Mouse (Mus musculus) neural tube, embryonic 15.5 days (tissue): ENCODE data around the gene Syndig1l. TPM values are rescaled to one million over a fixed set of nuclear protein-coding genes. Genes with fewer than 3 reads are reported as not detected.
A peak's percentile ranks its signal among the peaks of the same experiment; 100 is the strongest.

Source experiments
- ATAC-seq: fragments of 200-750 bp; cut with Nextera tagmentation; 2 replicates; pipeline ENCODE4 v1.8.0; 2017; ENCODE audit warnings: mild to moderate bottlenecking, moderate TSS enrichment, moderate library complexity; ENCODE audit not compliant: low FRiP score
- H3K27ac ChIP-seq: fragments of 300-500 bp; sonication (generic); replicated peaks from 2 replicates; pipeline ENCODE4 v1.5.1; 2015; ENCODE audit warnings: mild to moderate bottlenecking, inconsistent platforms
- H3K27me3 ChIP-seq: fragments of 300-500 bp; sonication (generic); replicated peaks from 2 replicates; pipeline ENCODE4 v1.6.1; 2015; ENCODE audit warnings: inconsistent platforms
- H3K36me3 ChIP-seq: fragments of 300-500 bp; sonication (generic); 2 replicates; pipeline ENCODE4 v1.6.1; 2015; ENCODE audit warnings: inconsistent platforms
- H3K4me1 ChIP-seq: fragments of 300-500 bp; sonication (generic); 2 replicates; pipeline ENCODE4 v1.6.1; 2015; ENCODE audit warnings: inconsistent platforms
- H3K4me2 ChIP-seq: fragments of 300-500 bp; sonication (generic); 2 replicates; pipeline ENCODE4 v1.6.1; 2015; ENCODE audit warnings: inconsistent platforms, mild to moderate bottlenecking, moderate library complexity
- H3K4me3 ChIP-seq: fragments of 300-500 bp; sonication (generic); replicated peaks from 2 replicates; pipeline ENCODE4 v1.5.1; 2015; ENCODE audit warnings: mild to moderate bottlenecking, inconsistent platforms
- H3K9ac ChIP-seq: fragments of 300-500 bp; sonication (generic); replicated peaks from 2 replicates; pipeline ENCODE4 v1.6.1; 2015; ENCODE audit warnings: mild to moderate bottlenecking, inconsistent platforms
- H3K9me3 ChIP-seq: fragments of 300-500 bp; sonication (generic); replicated peaks from 2 replicates; pipeline ENCODE4 v1.6.1; 2016; ENCODE audit warnings: inconsistent platforms
- WGBS: fragments of 180-500 bp; shearing (Covaris S2); methylation state at CpG from one replicate; pipeline ENCODE4 v1.1.7; 2015; ENCODE audit warnings: mixed read lengths; 5-methylcytosine and 5-hydroxymethylcytosine counted together
- polyA plus RNA-seq: library from polyadenylated mRNA; unstranded; fragments of >200 nt; fragmentation: Nextera tagmentation; extraction: Ambion mirVana; gene quantifications from 2 replicates; pipeline ENCODE4 v1.2.1, GENCODE M21; 2015

Gene Syndig1l
- polyA plus RNA-seq, 1 experiment from 2014 or later = 10.2 TPM

- 41% methylated on average over 14 of the region's 14 CpGs for WGBS
- Histone ChIP-seq H3K4me2 (no peak overlapping the region), H3K27ac (no peak overlapping the region), H3K27me3 (no peaks in the 10 kb centered on the region), H3K4me1 (0 out of 2 replicates have a peak, but pooled peaks cover 3% of the 10 kb centered on the region), H3K9ac (no peak overlapping the region), H3K36me3 (no peaks in the 10 kb centered on the region), H3K4me3 (no peak overlapping the region), H3K9me3 (no peaks in the 10 kb centered on the region)
- no peak for ATAC-seq
These were observed 11.3 kb upstream of the Syndig1l start for GRCm38 (mm10) chr12:84709842-84710439.

DNA sequence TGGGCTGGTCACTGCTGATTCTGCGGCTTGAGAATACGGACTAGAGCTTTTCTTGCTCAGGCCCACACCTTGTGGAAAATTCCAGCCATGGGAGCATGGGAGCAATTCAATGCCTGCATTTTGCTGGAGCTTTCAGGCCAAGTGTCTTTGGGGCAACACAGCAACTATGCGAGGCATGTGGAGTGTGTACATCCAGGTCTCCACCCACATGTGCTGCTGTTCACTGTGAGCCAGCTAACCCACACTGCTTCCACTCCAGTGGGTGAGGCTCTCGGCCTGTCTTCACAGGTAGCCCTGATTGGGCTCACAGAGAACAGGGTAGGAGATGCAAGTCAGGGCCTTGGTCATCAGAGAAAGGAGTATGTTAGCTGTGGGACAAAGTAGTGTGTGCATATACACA is 9.2 kb upstream of the Syndig1l start:
- no peak for ATAC-seq
- H3K27me3 ChIP-seq = no peaks in the 10 kb centered on the region
- no peak overlapping the region for H3K9ac ChIP-seq
- H3K9me3 ChIP-seq = no peaks in the 10 kb centered on the region
- H3K27ac ChIP-seq = no peak overlapping the region
- no peaks in the 10 kb centered on the region for H3K36me3 ChIP-seq
- peaks cover 5% of the 10 kb centered on the region for H3K4me1 ChIP-seq
- H3K4me2 ChIP-seq = no peak overlapping the region
- H3K4me3 ChIP-seq = no peak overlapping the region
- WGBS = 92% methylated on average over 4 of the region's 4 CpGs

DNA sequence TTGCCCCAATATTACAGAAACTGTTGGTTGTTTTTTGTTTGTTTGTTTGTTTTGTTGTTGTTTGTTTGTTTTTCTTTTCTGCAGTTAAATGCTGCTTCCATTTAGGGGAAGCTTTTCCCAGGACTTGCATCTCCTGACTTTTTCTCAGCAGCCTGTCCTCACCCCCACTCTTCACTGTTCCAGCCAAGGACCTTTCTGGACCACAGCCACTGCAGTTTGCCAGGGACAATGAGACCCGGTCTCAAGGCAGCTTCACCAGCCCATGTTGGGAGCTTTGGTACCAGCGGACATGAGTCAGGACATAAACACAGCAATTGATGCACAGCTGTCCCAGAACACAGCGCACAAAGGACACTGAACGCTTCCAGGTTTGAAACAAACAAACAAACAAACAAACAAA is 8.3 kb upstream of the Syndig1l start:
- ATAC-seq = no peak
- Histone ChIP-seq H3K4me1 (peaks cover 14% of the 10 kb centered on the region), H3K9ac (no peak overlapping the region), H3K4me2 (no peak overlapping the region), H3K27ac (no peak overlapping the region), H3K4me3 (no peak overlapping the region), H3K9me3 (no peaks in the 10 kb centered on the region), H3K36me3 (no peaks in the 10 kb centered on the region), H3K27me3 (no peaks in the 10 kb centered on the region)
- 79% methylated on average over 4 of the region's 4 CpGs for WGBS

DNA sequence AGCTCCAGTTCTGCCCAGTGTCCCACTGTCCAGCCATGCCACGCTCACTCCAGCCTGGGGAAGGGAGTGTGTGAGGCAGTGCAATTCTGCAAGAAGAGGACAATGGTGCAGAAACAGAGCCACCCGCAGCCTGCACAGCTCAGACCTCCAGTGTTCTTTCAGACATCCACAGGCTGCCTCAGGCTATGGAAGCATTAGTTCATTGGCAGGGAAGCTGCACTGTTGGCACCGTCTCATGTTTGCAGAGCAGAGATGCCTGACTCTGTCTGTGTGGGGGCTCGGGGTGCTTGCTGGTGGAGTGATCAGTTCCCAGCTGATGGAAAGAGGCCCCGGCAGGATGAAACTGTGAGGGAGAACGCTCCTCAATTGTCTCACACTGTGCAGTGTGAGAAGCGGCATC is 4.0 kb upstream of the Syndig1l start:
- no peaks in the 10 kb centered on the region for H3K9me3 ChIP-seq
- WGBS = 46% methylated on average over 7 of the region's 7 CpGs
- peak; percentile 53 for ATAC-seq
- H3K9ac ChIP-seq = no peak overlapping the region
- H3K4me1 ChIP-seq = peaks cover 24% of the 10 kb centered on the region
- no peak overlapping the region for H3K4me3 ChIP-seq
- peaks cover 13% of the 10 kb centered on the region for H3K27me3 ChIP-seq
- no peaks in the 10 kb centered on the region for H3K36me3 ChIP-seq
- H3K27ac ChIP-seq = peak overlapping the region; percentile 56
- H3K4me2 ChIP-seq = no peak overlapping the region

GRCm38 (mm10) chr12:84692141-84692540 is 6.5 kb downstream of the Syndig1l start:
- no peak for ATAC-seq
- H3K9ac ChIP-seq = no peak overlapping the region
- WGBS = 80% methylated on average over 6 of the region's 6 CpGs

DNA sequence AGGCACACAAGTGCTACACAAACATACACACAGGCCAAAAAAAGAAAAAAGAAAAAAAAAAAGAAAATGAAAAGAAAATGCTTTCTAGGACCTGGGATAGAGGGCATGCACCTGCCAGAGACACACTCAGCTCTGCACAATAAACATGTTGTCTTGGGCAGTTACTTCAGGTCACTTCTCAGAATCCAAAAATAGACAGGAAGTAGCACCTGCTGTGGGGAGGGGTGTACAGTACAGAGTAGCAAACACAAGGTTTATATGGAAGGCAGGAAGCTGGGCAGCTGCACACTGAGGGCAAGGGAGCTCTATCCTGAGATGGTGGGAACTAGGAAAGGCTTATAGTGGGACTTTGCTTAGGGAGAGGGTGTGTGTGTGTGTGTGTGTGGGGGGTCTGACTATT is 7.3 kb downstream of the Syndig1l start:
- Histone ChIP-seq H3K27me3 (0 out of 2 replicates have a peak, but pooled peaks cover 6% of the 10 kb centered on the region), H3K4me2 (no peak overlapping the region), H3K9me3 (no peaks in the 10 kb centered on the region), H3K36me3 (no peaks in the 10 kb centered on the region), H3K4me1 (peaks cover 5% of the 10 kb centered on the region; the same call in 1 of the 2 replicates), H3K4me3 (no peak overlapping the region), H3K27ac (no peak overlapping the region), H3K9ac (no peak overlapping the region)
- no peak for ATAC-seq

More at GRCm38 (mm10) chr12:84692141-84692540, 6.5 kb downstream of the Syndig1l start:
- Histone ChIP-seq H3K36me3 (no peaks in the 10 kb centered on the region), H3K4me3 (no peak overlapping the region), H3K27me3 (peaks cover 7% of the 10 kb centered on the region), H3K4me1 (0 out of 2 replicates have a peak, but pooled peaks cover 2% of the 10 kb centered on the region), H3K27ac (no peak overlapping the region), H3K4me2 (no peak overlapping the region), H3K9me3 (no peaks in the 10 kb centered on the region)

- Histone ChIP-seq H3K27me3 (no peaks in the 10 kb centered on the region), H3K27ac (no peak overlapping the region), H3K4me1 (peaks cover 6% of the 10 kb centered on the region; the same call in 1 of the 2 replicates), H3K4me3 (no peak overlapping the region), H3K9ac (no peak overlapping the region), H3K36me3 (no peaks in the 10 kb centered on the region), H3K4me2 (no peak overlapping the region), H3K9me3 (no peaks in the 10 kb centered on the region)
- 87% methylated on average over 11 of the region's 11 CpGs for WGBS
- no peak for ATAC-seq
These were observed 9.6 kb downstream of the Syndig1l start for GRCm38 (mm10) chr12:84689051-84689450.

DNA sequence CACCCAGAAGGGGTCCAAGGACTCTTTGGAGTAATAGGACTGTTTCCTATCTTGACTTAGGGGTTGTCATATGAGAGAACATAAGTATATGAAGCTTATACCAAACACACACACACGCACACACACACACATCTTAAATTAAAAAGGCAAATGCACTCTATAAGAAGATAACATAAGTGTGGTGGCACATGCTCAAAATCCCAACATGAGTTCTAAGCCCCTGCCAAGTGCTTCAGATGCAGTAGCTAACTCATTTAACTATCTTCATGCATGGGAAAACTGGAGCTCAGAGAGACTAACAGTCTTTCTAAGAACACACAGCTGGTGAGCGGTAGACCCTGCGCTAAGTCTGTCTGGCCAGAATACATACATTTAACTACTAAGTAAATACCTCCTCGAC is 11.1 kb downstream of the Syndig1l start:
- Histone ChIP-seq H3K27ac (no peak overlapping the region), H3K27me3 (no peaks in the 10 kb centered on the region), H3K36me3 (no peaks in the 10 kb centered on the region), H3K9ac (no peak overlapping the region), H3K4me2 (no peak overlapping the region), H3K4me1 (peaks cover 6% of the 10 kb centered on the region; the same call in 1 of the 2 replicates), H3K9me3 (no peaks in the 10 kb centered on the region), H3K4me3 (no peak overlapping the region)
- 89% methylated on average over 4 of the region's 4 CpGs for WGBS
- ATAC-seq = no peak

GRCm38 (mm10) chr12:84686176-84686575 is 12.5 kb downstream of the Syndig1l start:
- Histone ChIP-seq H3K9me3 (no peaks in the 10 kb centered on the region), H3K4me3 (no peak overlapping the region), H3K27ac (0 out of 2 replicates have a peak overlapping the region, but pooled peaks have one; percentile 37), H3K27me3 (no peaks in the 10 kb centered on the region), H3K9ac (no peak overlapping the region), H3K36me3 (no peaks in the 10 kb centered on the region), H3K4me2 (no peak overlapping the region), H3K4me1 (peaks cover 6% of the 10 kb centered on the region; the same call in 1 of the 2 replicates)
- no peak for ATAC-seq
- 8% methylated on average over 4 of the region's 4 CpGs for WGBS

- 81% methylated on average over 7 of the region's 7 CpGs for WGBS
- Histone ChIP-seq H3K4me2 (no peak overlapping the region), H3K36me3 (no peaks in the 10 kb centered on the region), H3K4me3 (no peak overlapping the region), H3K9me3 (no peaks in the 10 kb centered on the region), H3K9ac (no peak overlapping the region), H3K27me3 (peaks cover 3% of the 10 kb centered on the region; the same call in 1 of the 2 replicates), H3K4me1 (peaks cover 6% of the 10 kb centered on the region; the same call in 1 of the 2 replicates), H3K27ac (no peak overlapping the region)
- ATAC-seq = no peak
These were observed 14.1 kb downstream of the Syndig1l start for GRCm38 (mm10) chr12:84684569-84684968.

- H3K4me3 ChIP-seq = no peak overlapping the region
- H3K4me2 ChIP-seq = no peak overlapping the region
- no peak overlapping the region for H3K9ac ChIP-seq
- peaks cover 18% of the 10 kb centered on the region for H3K4me1 ChIP-seq
- H3K27me3 ChIP-seq = peaks cover 3% of the 10 kb centered on the region; the same call in 1 of the 2 replicates
- H3K9me3 ChIP-seq = no peaks in the 10 kb centered on the region
- no peak overlapping the region for H3K27ac ChIP-seq
- no peak for ATAC-seq
- no peaks in the 10 kb centered on the region for H3K36me3 ChIP-seq
- 57% methylated on average over 3 of the region's 3 CpGs for WGBS
These were observed 22.6 kb downstream of the Syndig1l start for GRCm38 (mm10) chr12:84676011-84676410.

GRCm38 (mm10) chr12:84674666-84675526 is 23.7 kb downstream of the Syndig1l start:
- no peaks in the 10 kb centered on the region; the same call in 1 of the 2 replicates for H3K27me3 ChIP-seq
- H3K4me2 ChIP-seq = 0 out of 2 replicates have a peak overlapping the region, but pooled peaks have one; percentile 5
- H3K27ac ChIP-seq = peak overlapping the region; percentile 68; the same call in 1 of the 2 replicates
- ATAC-seq = no peak
- H3K9me3 ChIP-seq = no peaks in the 10 kb centered on the region
- peaks cover 18% of the 10 kb centered on the region for H3K4me1 ChIP-seq
- no peak overlapping the region for H3K9ac ChIP-seq
- no peak overlapping the region for H3K4me3 ChIP-seq
- WGBS = 30% methylated on average over 14 of the region's 14 CpGs
- H3K36me3 ChIP-seq = no peaks in the 10 kb centered on the region
